Mouse (Mus musculus) layer of hippocampus, postnatal 36 days (tissue): Measurements from ENCODE around the gene Zbtb44. TPM values are rescaled to one million over a fixed set of nuclear protein-coding genes. Genes with fewer than 3 reads are reported as not detected.
"Not testable (repeated sequence)": the region's sequence is repeated elsewhere in the genome, so short reads cannot be mapped to it uniquely, and the experiment has no call there.

Experiments used
- DNase-seq, 2 experiments: peaks; one replicate each; pipeline ENCODE4 v3.0.0; 2022
- total RNA-seq, 2 experiments: library from RNA; stranded (reverse); gene quantifications; 2 replicates each; pipeline ENCODE4 v1.2.3; 2021

Gene Zbtb44
- 10 to 100 TPM; 42.0 to 42.1 TPM for total RNA-seq

- peak in 1 of 2 experiments; percentile 69 for DNase-seq
These were observed at the start of gene Zbtb44 for GRCm38 (mm10) chr9:31030532-31031413. Gene Zbtb44, plus strand, starts transcription at chr9:31030644.

GRCm38 (mm10) chr9:30985782-30986181 is 44.7 kb upstream of the Zbtb44 start:
- no peak for DNase-seq

GRCm38 (mm10) chr9:30993106-30993505 is 37.3 kb upstream of the Zbtb44 start:
- DNase-seq = no peak

- no peak for DNase-seq
These were observed 33.6 kb upstream of the Zbtb44 start for GRCm38 (mm10) chr9:30996590-30997562.

- no peak for DNase-seq
These were observed 29.8 kb upstream of the Zbtb44 start for GRCm38 (mm10) chr9:31000641-31001040.

GRCm38 (mm10) chr9:31002528-31002927 is 27.9 kb upstream of the Zbtb44 start:
- DNase-seq = no peak

GRCm38 (mm10) chr9:31009334-31009733 is 21.1 kb upstream of the Zbtb44 start:
- DNase-seq = no peak

- DNase-seq = no peak
These were observed 20.4 kb upstream of the Zbtb44 start for GRCm38 (mm10) chr9:31010040-31010439.

- DNase-seq = no peak
These were observed 19.7 kb upstream of the Zbtb44 start for GRCm38 (mm10) chr9:31010749-31011148.

GRCm38 (mm10) chr9:31011533-31011932 is 18.9 kb upstream of the Zbtb44 start:
- DNase-seq = no peak

GRCm38 (mm10) chr9:31012674-31013073 is 17.8 kb upstream of the Zbtb44 start:
- no peak for DNase-seq

- DNase-seq = no peak
These were observed 17.0 kb upstream of the Zbtb44 start for GRCm38 (mm10) chr9:31013415-31013814.

- no peak for DNase-seq
These were observed 12.8 kb upstream of the Zbtb44 start for GRCm38 (mm10) chr9:31017616-31018015.

GRCm38 (mm10) chr9:31018158-31018557 is 12.3 kb upstream of the Zbtb44 start:
- DNase-seq = no peak

- DNase-seq = no peak
These were observed 11.7 kb upstream of the Zbtb44 start for GRCm38 (mm10) chr9:31018705-31019104.

GRCm38 (mm10) chr9:31028251-31028650 is 2.2 kb upstream of the Zbtb44 start:
- no peak for DNase-seq

- peak; percentile 94 for DNase-seq
These were observed 513 bp upstream of the Zbtb44 start for GRCm38 (mm10) chr9:31029751-31030511.

- no peak for DNase-seq
These were observed 985 bp downstream of the Zbtb44 start for GRCm38 (mm10) chr9:31031414-31031843.

- DNase-seq = no peak
These were observed 2.1 kb downstream of the Zbtb44 start for GRCm38 (mm10) chr9:31032546-31032945.

GRCm38 (mm10) chr9:31050208-31050607 is 19.8 kb downstream of the Zbtb44 start:
- no peak for DNase-seq

GRCm38 (mm10) chr9:31051509-31051908 is 21.1 kb downstream of the Zbtb44 start:
- DNase-seq = not testable (repeated sequence)

GRCm38 (mm10) chr9:31058723-31059122 is 28.3 kb downstream of the Zbtb44 start:
- no peak for DNase-seq
